20 mouse cellular contexts compared by ENCODE assay signal in the genomic region with DNA sequence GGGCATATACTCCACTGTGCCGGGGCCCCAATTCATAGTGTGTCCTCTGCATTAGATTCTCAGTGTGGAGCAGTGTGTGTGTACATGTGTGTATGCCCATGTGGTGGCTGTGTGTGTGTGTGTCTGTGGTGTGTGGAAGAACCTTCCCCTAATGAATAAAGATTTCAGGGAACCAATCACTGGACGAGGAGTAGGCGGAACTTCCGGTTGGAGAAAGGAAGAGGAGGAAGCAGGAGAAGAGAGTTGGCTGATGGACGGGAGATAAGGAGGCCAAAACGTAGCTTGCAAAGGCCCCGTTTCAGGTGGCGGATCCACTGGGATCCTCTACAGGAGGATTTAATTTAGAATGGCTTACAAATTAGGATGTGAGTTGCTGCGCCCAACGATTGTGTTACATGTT.
"Had no signal": no experiment of that assay in that cellular context is flagged by ENCODE, and none has a peak within 500 bp of the region (broad histone marks: within the 10 kb centered on the region; RNA-seq: fewer than 3 reads in every experiment).

No protein-coding gene starts in this region.

- H3K9ac ChIP-seq: limb, embryonic 13.5 days; liver, embryonic 12.5 days; liver, embryonic 15.5 days; midbrain, embryonic 12.5 days; midbrain, embryonic 15.5 days; neural tube, embryonic 12.5 days; neural tube, embryonic 15.5 days had no signal

- H3K4me1 ChIP-seq: limb, embryonic 10.5 days; limb, embryonic 13.5 days; liver, embryonic 12.5 days; liver, embryonic 15.5 days; midbrain, embryonic 12.5 days; midbrain, embryonic 15.5 days; neural tube, embryonic 12.5 days; neural tube, embryonic 15.5 days had no signal

- H3K27ac ChIP-seq: layer of hippocampus, adult 2 months; limb, embryonic 10.5 days; limb, embryonic 13.5 days; liver, embryonic 12.5 days; liver, embryonic 15.5 days; macrophage; midbrain, embryonic 12.5 days; midbrain, embryonic 15.5 days; neural tube, embryonic 12.5 days; neural tube, embryonic 15.5 days had no signal

- H3K36me3 ChIP-seq: limb, embryonic 10.5 days; limb, embryonic 13.5 days; liver, embryonic 12.5 days; liver, embryonic 15.5 days; midbrain, embryonic 12.5 days; midbrain, embryonic 15.5 days; neural tube, embryonic 12.5 days; neural tube, embryonic 15.5 days had no signal

- H3K27me3 ChIP-seq: limb, embryonic 13.5 days; liver, embryonic 12.5 days; liver, embryonic 15.5 days; midbrain, embryonic 12.5 days; midbrain, embryonic 15.5 days; neural tube, embryonic 12.5 days; neural tube, embryonic 15.5 days had no signal

- H3K4me2 ChIP-seq: limb, embryonic 13.5 days; liver, embryonic 12.5 days; liver, embryonic 15.5 days; midbrain, embryonic 12.5 days; midbrain, embryonic 15.5 days; neural tube, embryonic 12.5 days; neural tube, embryonic 15.5 days had no signal

- ATAC-seq: intestine, embryonic 16.5 days; liver, embryonic 12.5 days; midbrain, embryonic 15.5 days had no signal

- H3K4me3 ChIP-seq: layer of hippocampus, adult 2 months; limb, embryonic 10.5 days; limb, embryonic 13.5 days; liver, embryonic 12.5 days; liver, embryonic 15.5 days; midbrain, embryonic 12.5 days; midbrain, embryonic 15.5 days; neural tube, embryonic 12.5 days; neural tube, embryonic 15.5 days had no signal

- H3K9me3 ChIP-seq: limb, embryonic 10.5 days; limb, embryonic 13.5 days; liver, embryonic 12.5 days; liver, embryonic 15.5 days; midbrain, embryonic 12.5 days; midbrain, embryonic 15.5 days; neural tube, embryonic 12.5 days; neural tube, embryonic 15.5 days had no signal

- DNase-seq: kidney, adult 18-20 months; kidney, adult 9 months; kidney, postnatal 25 days; layer of hippocampus, adult 9-11 months; liver; lung, adult 2 months; right cerebral cortex, adult 18-20 months; right cerebral cortex, postnatal 25 days; thymus, adult 18-20 months had no signal
